Mouse (Mus musculus) ES-Bruce4 (cell line): ENCODE results near the gene Lrrc20.

Source experiments
- CTCF ChIP-seq: IDR thresholded peaks from one replicate; pipeline ENCODE4 v1.8.1; 2011; ENCODE audit warnings: low read depth, low read length
- POLR2A ChIP-seq: IDR thresholded peaks from one replicate; pipeline ENCODE4 v1.8.1; 2011; ENCODE audit warnings: low read length; ENCODE audit not compliant: insufficient read depth

DNA sequence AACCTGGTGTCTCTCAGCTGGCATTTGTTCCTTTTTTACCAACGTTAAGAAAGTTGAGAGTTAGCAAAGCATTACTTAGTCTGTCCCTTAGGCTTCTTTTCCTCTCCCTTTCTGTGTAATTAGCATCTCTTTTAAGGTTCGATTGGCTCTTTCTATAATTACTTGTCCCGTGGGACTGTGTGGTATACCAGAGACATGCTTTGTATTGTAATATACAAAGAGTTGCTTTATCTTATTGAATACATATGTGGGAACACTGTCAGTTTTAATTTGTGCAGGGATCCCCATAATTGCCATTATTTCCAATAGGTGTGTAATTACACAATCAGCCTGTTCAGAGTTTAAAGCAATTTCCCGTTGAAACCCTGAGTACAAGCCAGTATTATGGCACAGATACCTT lies 62.8 kb downstream of the Lrrc20 start:
- TF ChIP-seq CTCF (no peak), POLR2A (no peak)
